In genomic region chr10:90999899-91000298, GRCm38 (mm10) we compare ENCODE assay signal across 11 mouse cellular contexts.
DNase-seq lines count a peak whose midpoint lies in the region; ATAC-seq lines count a peak whose summit lies in the region.
"Had no signal": no experiment of that assay in that cellular context is flagged by ENCODE, and none has a peak within 500 bp of the region (broad histone marks: within the 10 kb centered on the region; RNA-seq: fewer than 3 reads in every experiment).

No protein-coding gene starts in this region.

- ATAC-seq in cerebellum, adult (ENCODE audit: insufficient number of reproducible peaks, low FRiP score, low TSS enrichment) = no peak
- ATAC-seq: inflammation-experienced regulatory T-cells, adult 6 months; midbrain, embryonic 15.5 days had no signal

- peak; percentile 13 to 26 for DNase-seq in cerebellum, postnatal 36 days
- DNase-seq in layer of hippocampus, adult 9-11 months = peak; percentile 54
- no peak for DNase-seq in layer of hippocampus, postnatal 14 days (ENCODE audit: low spot score in 2 of 2)
- peak; percentile 92 for DNase-seq in brain, adult 2 months (ENCODE audit: low read depth, low spot score)
- peak; percentile 57 to 67 for DNase-seq in right cerebral cortex, postnatal 36 days (ENCODE audit: low spot score in 2 of 2)
- DNase-seq in lung, adult 18-20 months = no peak
- DNase-seq: heart, postnatal 36 days; lung, embryonic 14.5 days had no signal

Comparison
In these comparisons a context has a peak if more than half of its experiments do, and no peak if none do; other contexts are left out.
1. DNase-seq: peak in cerebellum, postnatal 36 days (2 of 2), layer of hippocampus, adult 9-11 months (single experiment), brain, adult 2 months (single experiment) and right cerebral cortex, postnatal 36 days (2 of 2); none in layer of hippocampus, postnatal 14 days (0 of 2) and lung, adult 18-20 months (0 of 2).